Mouse (Mus musculus) embryonic facial prominence, embryonic 10.5 days (tissue): ENCODE measurements around the gene Gm20431. TPM values are rescaled to one million over a fixed set of nuclear protein-coding genes. Genes with fewer than 3 reads are reported as not detected.

ENCODE experiments used
- DNase-seq: peaks from one replicate; pipeline ENCODE4 v3.0.0-alpha.2; 2017; ENCODE audit warnings: low spot score
- H3K27ac ChIP-seq: fragments of 300-500 bp; sonication (generic); replicated peaks from 2 replicates; pipeline ENCODE4 v1.5.1; 2016; ENCODE audit warnings: mild to moderate bottlenecking
- H3K27me3 ChIP-seq: fragments of 300-500 bp; sonication (generic); replicated peaks from 2 replicates; pipeline ENCODE4 v1.6.1; 2016; ENCODE audit warnings: low read depth, mild to moderate bottlenecking; ENCODE audit not compliant: poor library complexity, severe bottlenecking
- H3K36me3 ChIP-seq: fragments of 300-500 bp; sonication (generic); replicated peaks from 2 replicates; pipeline ENCODE4 v1.6.1; 2016; ENCODE audit warnings: mild to moderate bottlenecking, moderate library complexity
- H3K4me1 ChIP-seq: fragments of 300-500 bp; sonication (generic); 2 replicates; pipeline ENCODE4 v1.6.1; 2016
- H3K4me3 ChIP-seq: fragments of 300-500 bp; sonication (generic); 2 replicates; pipeline ENCODE4 v1.5.1; 2016; ENCODE audit warnings: mild to moderate bottlenecking, moderate library complexity
- H3K9me3 ChIP-seq: fragments of 300-500 bp; sonication (generic); 2 replicates; pipeline ENCODE4 v1.6.1; 2016; ENCODE audit warnings: mild to moderate bottlenecking
- WGBS: fragments of 180-500 bp; shearing (Covaris S2); methylation state at CpG from one replicate; pipeline ENCODE4 v1.1.7; 2016; 5-methylcytosine and 5-hydroxymethylcytosine counted together
- polyA plus RNA-seq: library from polyadenylated mRNA; unstranded; fragments of >200 nt; fragmentation: Nextera tagmentation; extraction: Ambion mirVana; gene quantifications from 2 replicates; pipeline ENCODE4 v1.2.1, GENCODE M21; 2016

Gm20431 gene
- polyA plus RNA-seq, 1 experiment from 2014 or later = 4.9 TPM

DNA sequence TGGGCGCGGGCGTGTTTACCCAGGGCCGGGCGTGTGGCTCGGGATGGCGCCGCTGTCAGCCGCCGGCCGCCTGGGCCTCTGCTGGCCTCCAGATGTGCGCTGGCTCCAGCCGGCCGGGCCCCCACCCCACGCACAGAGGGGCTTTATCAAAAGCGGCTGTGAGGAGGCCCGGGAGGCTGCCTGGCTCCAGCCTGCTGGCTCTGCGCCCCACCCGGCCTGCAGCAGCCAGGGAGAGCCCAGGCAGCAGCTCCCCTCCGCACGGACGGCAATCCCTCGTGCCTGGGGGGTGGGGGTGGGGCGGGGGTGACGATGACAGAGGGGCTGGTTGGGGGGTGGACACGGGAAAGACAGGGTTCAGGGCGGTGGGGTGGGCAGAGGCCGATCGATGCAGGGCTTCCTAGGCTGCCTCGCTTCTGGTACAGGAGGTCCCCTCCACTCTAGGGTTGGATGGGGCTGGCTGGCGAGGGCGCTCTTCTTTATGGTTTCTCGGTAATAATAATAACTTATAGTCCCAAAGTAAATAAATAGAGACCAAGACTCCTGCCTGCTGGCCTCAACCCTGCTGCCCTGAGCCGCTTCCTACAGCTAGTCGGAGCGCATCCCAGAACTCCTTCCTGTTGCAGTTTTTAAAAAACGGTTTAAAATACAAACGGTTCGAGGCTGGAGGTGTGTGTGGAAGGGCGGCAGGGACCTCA, 63.7 kb downstream of the Gm20431 start:
- DNase-seq = peak; percentile 94
- peak overlapping the region; percentile 49 for H3K4me3 ChIP-seq
- no peaks in the 10 kb centered on the region for H3K36me3 ChIP-seq
- peaks cover 88% of the 10 kb centered on the region for H3K4me1 ChIP-seq
- H3K27me3 ChIP-seq = no peaks in the 10 kb centered on the region; the same call in 1 of the 2 replicates
- no peaks in the 10 kb centered on the region for H3K9me3 ChIP-seq
- WGBS = 18% methylated on average over 40 of the region's 40 CpGs
- H3K27ac ChIP-seq = peak overlapping the region; percentile 91

- 21% methylated on average over 27 of the region's 27 CpGs for WGBS
- peak overlapping the region; percentile 91 for H3K27ac ChIP-seq
Observed at GRCm38 (mm10) chr2:167596726-167597491, 64.4 kb downstream of the Gm20431 start.

DNA sequence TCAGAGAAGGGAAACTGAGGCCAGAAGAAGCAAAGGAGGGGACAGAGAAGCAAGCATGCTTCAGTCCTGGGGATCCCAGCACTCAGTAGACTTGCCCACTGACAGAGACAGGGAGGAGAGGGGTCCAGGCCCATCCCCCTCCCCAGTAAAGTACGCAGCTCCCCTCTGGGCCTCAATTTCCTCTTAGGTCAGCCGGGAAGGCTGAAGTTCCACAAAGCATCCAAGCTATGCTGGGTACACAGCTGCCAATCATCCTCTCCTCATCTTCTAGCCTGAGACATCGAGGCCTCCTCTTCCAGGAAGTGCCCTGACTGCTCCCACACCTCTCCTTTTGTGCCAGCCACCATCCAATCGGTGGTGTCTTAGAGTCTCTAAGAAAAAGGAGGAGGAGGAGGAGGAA, 65.0 kb downstream of the Gm20431 start:
- no peaks in the 10 kb centered on the region for H3K9me3 ChIP-seq
- H3K4me1 ChIP-seq = peaks cover 85% of the 10 kb centered on the region
- no peaks in the 10 kb centered on the region; the same call in 1 of the 2 replicates for H3K27me3 ChIP-seq
- DNase-seq = no peak
- H3K4me3 ChIP-seq = peak overlapping the region; percentile 49
- no peaks in the 10 kb centered on the region for H3K36me3 ChIP-seq
- H3K27ac ChIP-seq = peak overlapping the region; percentile 91
- 21% methylated on average over 4 of the region's 4 CpGs for WGBS

More at GRCm38 (mm10) chr2:167596726-167597491, 64.4 kb downstream of the Gm20431 start:
- peak; percentile 58 for DNase-seq
- Histone ChIP-seq H3K27me3 (no peaks in the 10 kb centered on the region; the same call in 1 of the 2 replicates), H3K36me3 (no peaks in the 10 kb centered on the region), H3K4me3 (peak overlapping the region; percentile 49), H3K4me1 (peaks cover 81% of the 10 kb centered on the region), H3K9me3 (no peaks in the 10 kb centered on the region)

GRCm38 (mm10) chr2:167595761-167596171, 65.5 kb downstream of the Gm20431 start:
- WGBS = 21% methylated on average over 14 of the region's 14 CpGs
- H3K36me3 ChIP-seq = no peaks in the 10 kb centered on the region
- peak overlapping the region; percentile 49 for H3K4me3 ChIP-seq
- peaks cover 82% of the 10 kb centered on the region for H3K4me1 ChIP-seq
- H3K9me3 ChIP-seq = no peaks in the 10 kb centered on the region
- peak; percentile 92 for DNase-seq
- H3K27ac ChIP-seq = peak overlapping the region; percentile 91
- no peaks in the 10 kb centered on the region; the same call in 1 of the 2 replicates for H3K27me3 ChIP-seq

DNA sequence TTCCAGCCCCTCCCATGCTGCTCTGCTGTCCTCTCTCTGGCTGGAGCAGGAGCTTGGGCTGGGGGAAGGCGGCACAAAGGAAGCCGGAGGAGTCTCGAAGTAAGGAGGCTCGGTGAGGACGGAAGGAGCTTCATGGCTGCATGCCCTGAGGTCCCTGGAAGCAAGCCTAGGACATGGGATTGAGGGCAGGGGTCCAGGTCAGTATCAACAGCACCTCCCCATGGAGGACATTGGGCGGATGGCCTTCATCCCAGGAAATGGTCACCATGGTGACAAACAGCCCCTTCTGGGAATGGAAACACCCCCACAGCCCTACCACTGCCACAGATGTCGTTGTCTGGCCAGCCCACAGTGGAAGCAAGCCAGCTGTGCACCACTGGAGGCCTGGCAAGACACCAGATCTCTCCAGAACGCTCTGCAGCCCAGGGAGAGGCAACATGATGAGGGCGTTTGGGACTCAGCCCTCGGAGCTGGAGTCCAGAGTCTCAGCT, 66.8 kb downstream of the Gm20431 start:
- Histone ChIP-seq H3K27ac (peak overlapping the region; percentile 91), H3K4me1 (peaks cover 76% of the 10 kb centered on the region), H3K9me3 (no peaks in the 10 kb centered on the region), H3K36me3 (no peaks in the 10 kb centered on the region), H3K27me3 (no peaks in the 10 kb centered on the region; the same call in 1 of the 2 replicates), H3K4me3 (no peak overlapping the region)
- WGBS = 29% methylated on average over 10 of the region's 10 CpGs
- DNase-seq = peak; percentile 47

DNA sequence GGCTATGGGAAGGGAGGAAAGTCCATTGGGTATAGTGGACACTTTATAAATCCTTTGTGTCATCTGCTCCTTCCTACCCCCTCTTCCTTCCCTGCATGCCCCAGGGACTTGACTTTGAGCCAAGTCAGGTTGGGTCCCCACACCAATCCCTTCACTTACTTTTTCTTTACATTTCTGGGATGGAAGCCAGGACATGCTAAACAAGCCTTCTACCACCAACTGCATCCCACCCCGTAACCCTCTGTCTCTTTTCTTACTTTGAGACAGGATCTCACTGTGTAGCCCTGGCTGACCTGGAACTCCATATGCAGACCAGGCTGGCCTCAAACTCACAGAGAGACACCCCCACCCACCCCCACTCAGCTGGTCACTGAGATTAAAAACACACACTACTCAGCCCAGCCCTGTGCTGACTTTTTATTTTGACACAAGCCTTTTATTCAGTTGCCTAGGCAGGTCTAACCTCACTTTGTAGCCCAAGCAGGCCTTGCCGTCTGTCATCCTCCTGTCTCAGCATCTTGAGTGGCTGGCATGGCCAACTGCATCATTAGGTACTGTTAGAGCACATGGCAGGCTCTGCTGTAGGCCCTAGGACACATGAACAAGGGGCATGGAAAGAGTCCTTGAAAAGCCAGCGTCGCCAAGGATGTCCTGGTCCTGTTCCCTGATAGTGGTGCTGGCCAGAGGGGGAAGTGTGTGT, 67.6 kb downstream of the Gm20431 start:
- WGBS = 83% methylated on average over 4 of the region's 4 CpGs
- H3K27me3 ChIP-seq = no peaks in the 10 kb centered on the region; the same call in 1 of the 2 replicates
- H3K4me1 ChIP-seq = peaks cover 76% of the 10 kb centered on the region
- DNase-seq = no peak
- H3K4me3 ChIP-seq = 0 out of 2 replicates have a peak overlapping the region, but pooled peaks have one; percentile 13
- peak overlapping the region; percentile 91 for H3K27ac ChIP-seq
- no peaks in the 10 kb centered on the region for H3K9me3 ChIP-seq
- no peaks in the 10 kb centered on the region for H3K36me3 ChIP-seq

DNA sequence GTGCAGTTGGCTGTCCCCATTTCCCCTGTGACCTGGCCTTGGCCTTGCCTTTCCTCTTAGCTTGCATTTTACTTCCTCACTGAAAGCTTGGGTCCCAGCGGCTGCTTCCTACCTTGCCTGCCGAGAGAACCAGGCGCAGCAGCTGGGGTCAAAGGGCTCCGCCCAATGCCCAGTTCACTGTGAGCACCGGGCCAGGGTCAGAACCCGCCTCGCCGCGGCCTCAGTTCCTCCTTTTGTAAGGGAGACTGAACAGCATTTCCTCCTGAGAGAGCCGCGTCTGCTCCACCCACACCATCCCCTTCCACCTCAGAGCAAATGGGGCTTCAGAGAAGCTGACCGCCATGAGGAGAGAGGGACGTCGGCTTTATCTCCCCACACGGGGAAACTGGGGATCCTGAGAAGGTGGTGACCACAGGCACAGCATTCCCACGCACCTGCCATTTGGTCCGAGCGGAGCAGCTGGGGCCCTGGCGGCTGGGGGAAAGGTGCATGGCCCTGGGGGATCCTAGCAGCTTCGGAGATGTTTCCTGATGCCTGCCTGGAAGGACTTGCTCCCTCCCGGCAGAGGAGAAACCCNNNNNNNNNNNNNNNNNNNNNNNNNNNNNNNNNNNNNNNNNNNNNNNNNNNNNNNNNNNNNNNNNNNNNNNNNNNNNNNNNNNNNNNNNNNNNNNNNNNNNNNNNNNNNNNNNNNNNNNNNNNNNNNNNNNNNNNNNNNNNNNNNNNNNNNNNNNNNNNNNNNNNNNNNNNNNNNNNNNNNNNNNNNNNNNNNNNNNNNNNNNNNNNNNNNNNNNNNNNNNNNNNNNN, 72.3 kb downstream of the Gm20431 start:
- Histone ChIP-seq H3K27ac (peak overlapping the region; percentile 83), H3K9me3 (no peaks in the 10 kb centered on the region), H3K4me3 (peak overlapping the region; percentile 42), H3K36me3 (no peaks in the 10 kb centered on the region), H3K4me1 (peaks cover 68% of the 10 kb centered on the region), H3K27me3 (0 out of 2 replicates have a peak, but pooled peaks cover 3% of the 10 kb centered on the region)
- 10% methylated on average over 21 of the region's 21 CpGs for WGBS
- DNase-seq = peak; percentile 48

DNA sequence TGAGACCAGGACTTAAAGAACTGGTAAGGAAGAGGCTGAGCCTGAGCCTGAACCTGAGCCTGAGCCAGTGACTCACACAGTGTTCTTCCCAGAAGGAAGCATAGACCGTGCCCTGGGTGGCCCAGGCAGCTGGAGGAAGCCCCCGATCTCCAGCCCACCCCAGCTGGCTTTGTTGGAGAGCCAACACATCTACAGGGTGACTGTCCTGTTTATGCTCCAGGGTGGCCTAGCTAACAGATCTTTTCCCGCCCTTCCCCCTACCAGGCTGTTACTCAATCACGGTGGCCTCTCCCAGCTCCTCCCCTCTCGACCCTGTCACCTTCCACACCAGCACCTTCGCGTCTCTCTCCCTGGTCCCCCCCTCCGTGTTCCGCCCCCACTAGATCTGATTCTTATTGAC, 74.3 kb downstream of the Gm20431 start:
- DNase-seq = peak; percentile 57
- no peak overlapping the region for H3K4me3 ChIP-seq
- H3K9me3 ChIP-seq = no peaks in the 10 kb centered on the region
- 0 out of 2 replicates have a peak, but pooled peaks cover 3% of the 10 kb centered on the region for H3K27me3 ChIP-seq
- H3K27ac ChIP-seq = peak overlapping the region; percentile 86
- 18% methylated on average over 9 of the region's 9 CpGs for WGBS
- peaks cover 80% of the 10 kb centered on the region for H3K4me1 ChIP-seq
- H3K36me3 ChIP-seq = no peaks in the 10 kb centered on the region

GRCm38 (mm10) chr2:167586041-167586440, 75.3 kb downstream of the Gm20431 start:
- WGBS = 6% methylated on average over 8 of the region's 8 CpGs
- 0 out of 2 replicates have a peak, but pooled peaks cover 3% of the 10 kb centered on the region for H3K27me3 ChIP-seq
- DNase-seq = peak; percentile 54
- H3K4me3 ChIP-seq = no peak overlapping the region
- H3K4me1 ChIP-seq = peaks cover 84% of the 10 kb centered on the region
- no peaks in the 10 kb centered on the region for H3K9me3 ChIP-seq
- H3K36me3 ChIP-seq = no peaks in the 10 kb centered on the region
- H3K27ac ChIP-seq = peak overlapping the region; percentile 86

DNA sequence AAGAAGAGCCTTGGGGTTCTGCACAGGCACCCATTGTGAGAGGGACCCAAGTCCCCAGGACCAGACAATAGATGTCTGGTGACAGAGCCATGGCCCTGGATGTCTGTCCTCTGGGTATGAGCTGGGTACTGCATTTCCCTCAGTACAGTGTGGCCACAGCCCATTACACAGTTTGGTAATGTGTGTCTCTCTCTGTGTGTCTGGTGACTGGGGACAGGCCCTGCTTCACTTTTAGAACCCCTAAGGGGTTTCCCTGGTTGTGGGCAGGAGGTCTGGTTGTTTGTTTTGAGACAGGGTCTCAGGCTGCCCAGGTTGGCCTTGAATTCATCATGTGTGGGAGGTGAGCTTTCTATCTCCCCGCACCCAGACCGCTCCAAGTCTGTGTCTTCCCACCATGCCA, 76.0 kb downstream of the Gm20431 start:
- peaks cover 78% of the 10 kb centered on the region for H3K4me1 ChIP-seq
- 0 out of 2 replicates have a peak, but pooled peaks cover 3% of the 10 kb centered on the region for H3K27me3 ChIP-seq
- no peak overlapping the region for H3K4me3 ChIP-seq
- H3K27ac ChIP-seq = peak overlapping the region; percentile 86
- WGBS = 60% methylated on average over 2 of the region's 2 CpGs
- no peaks in the 10 kb centered on the region for H3K9me3 ChIP-seq
- no peak for DNase-seq
- H3K36me3 ChIP-seq = no peaks in the 10 kb centered on the region

DNA sequence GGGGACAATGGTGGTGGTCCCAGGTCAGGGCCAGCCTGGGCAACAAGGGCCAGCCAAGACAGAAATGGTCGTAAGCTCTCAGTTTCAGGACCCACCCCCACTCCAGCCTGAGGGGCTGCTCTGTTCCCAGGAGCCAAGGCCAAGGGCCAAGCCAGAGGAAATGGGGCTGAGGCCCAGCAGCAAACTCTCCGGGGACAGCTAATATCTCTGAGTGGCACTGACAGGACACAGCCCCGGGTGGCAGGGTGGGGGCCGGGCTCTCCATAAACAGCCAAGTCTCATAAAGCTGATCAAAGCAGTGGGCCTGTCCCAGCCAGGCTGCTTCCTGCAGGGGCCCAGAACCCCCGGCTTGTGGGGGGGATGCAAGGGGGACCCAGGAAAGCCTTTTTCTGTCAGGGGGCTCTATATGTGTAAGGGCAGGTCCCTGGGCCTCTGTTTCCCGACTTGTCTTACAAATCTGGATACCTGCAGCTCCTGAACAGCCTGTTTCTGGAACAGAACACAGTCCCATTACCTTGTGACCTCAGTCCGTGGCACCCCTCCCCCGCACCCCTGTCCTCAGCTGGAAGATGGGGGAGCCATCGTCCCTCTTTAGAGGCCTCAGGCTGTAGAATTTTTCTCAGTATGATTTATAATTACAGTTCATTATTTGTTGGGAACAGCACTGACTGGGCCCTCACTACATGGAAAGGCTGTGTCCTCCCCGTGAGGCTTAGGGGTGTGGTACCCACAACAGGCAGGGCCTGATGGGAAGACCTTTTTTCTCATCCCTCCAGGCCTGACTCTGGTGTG, 77.9 kb downstream of the Gm20431 start:
- peaks cover 73% of the 10 kb centered on the region for H3K4me1 ChIP-seq

More for the DNA sequence above, 77.9 kb downstream of the Gm20431 start:
- Histone ChIP-seq H3K36me3 (no peaks in the 10 kb centered on the region), H3K27ac (peak overlapping the region; percentile 85), H3K9me3 (no peaks in the 10 kb centered on the region), H3K4me3 (no peak overlapping the region; the same call in 1 of the 2 replicates), H3K27me3 (0 out of 2 replicates have a peak, but pooled peaks cover 3% of the 10 kb centered on the region)
- peak; percentile 77 for DNase-seq
- 27% methylated on average over 10 of the region's 10 CpGs for WGBS
